Mouse (Mus musculus): ENCODE measurements around the gene Lrba. TPM values are rescaled to one million over a fixed set of nuclear protein-coding genes. Genes with fewer than 3 reads are reported as not detected.

The Lrba gene
- polyA plus RNA-seq, 1 experiment from 2014 or later = 8.8 TPM

GRCm38 (mm10) chr3:86196471-86196870 is 28.0 kb upstream of the Lrba start:
- Histone ChIP-seq H3K27me3 (replicated peaks; ENCODE audit: control insufficient read depth, insufficient read depth, low read length) (no peaks in the 10 kb centered on the region), H3K27ac (ENCODE audit: low read depth, low read length) (no peak overlapping the region), H3K9ac (ENCODE audit: low read depth, low read length) (no peak overlapping the region), H3K9me3 (ENCODE audit: control insufficient read depth) (no peaks in the 10 kb centered on the region), H3K4me3 (ENCODE audit: low read depth, low read length) (no peak overlapping the region), H3K4me1 (replicated peaks; ENCODE audit: control insufficient read depth, insufficient read depth, low read length) (no peaks in the 10 kb centered on the region), H3K36me3 (ENCODE audit: control insufficient read depth, insufficient read depth) (no peaks in the 10 kb centered on the region), H3K4me2 (replicated peaks; ENCODE audit: low read depth) (no peak overlapping the region)
- no peak for ATAC-seq
- TF ChIP-seq CTCF (IDR thresholded peaks at IDR 0.05; ENCODE audit: low read depth) = no peak
- 64% methylated on average over 3 of the region's 3 CpGs for WGBS

- 94% methylated on average over 1 of the region's 1 CpGs for WGBS
- Histone ChIP-seq H3K9ac (ENCODE audit: low read depth, low read length) (no peak overlapping the region), H3K27ac (ENCODE audit: low read depth, low read length) (no peak overlapping the region), H3K36me3 (ENCODE audit: control insufficient read depth, insufficient read depth) (no peaks in the 10 kb centered on the region), H3K4me2 (replicated peaks; ENCODE audit: low read depth) (no peak overlapping the region), H3K9me3 (ENCODE audit: control insufficient read depth) (no peaks in the 10 kb centered on the region), H3K27me3 (replicated peaks; ENCODE audit: control insufficient read depth, insufficient read depth, low read length) (no peaks in the 10 kb centered on the region), H3K4me1 (replicated peaks; ENCODE audit: control insufficient read depth, insufficient read depth, low read length) (no peaks in the 10 kb centered on the region), H3K4me3 (ENCODE audit: low read depth, low read length) (no peak overlapping the region)
- no peak for TF ChIP-seq CTCF (IDR thresholded peaks at IDR 0.05; ENCODE audit: low read depth)
- no peak for ATAC-seq
Observed at GRCm38 (mm10) chr3:86201645-86202175, 22.8 kb upstream of the Lrba start.

GRCm38 (mm10) chr3:86202449-86202848 is 22.0 kb upstream of the Lrba start:
- Histone ChIP-seq H3K4me2 (replicated peaks; ENCODE audit: low read depth) (no peak overlapping the region), H3K27me3 (replicated peaks; ENCODE audit: control insufficient read depth, insufficient read depth, low read length) (no peaks in the 10 kb centered on the region), H3K4me3 (ENCODE audit: low read depth, low read length) (no peak overlapping the region), H3K27ac (ENCODE audit: low read depth, low read length) (no peak overlapping the region), H3K4me1 (replicated peaks; ENCODE audit: control insufficient read depth, insufficient read depth, low read length) (no peaks in the 10 kb centered on the region), H3K9me3 (ENCODE audit: control insufficient read depth) (no peaks in the 10 kb centered on the region), H3K36me3 (ENCODE audit: control insufficient read depth, insufficient read depth) (no peaks in the 10 kb centered on the region), H3K9ac (ENCODE audit: low read depth, low read length) (no peak overlapping the region)
- no peak for ATAC-seq
- no peak for TF ChIP-seq CTCF (IDR thresholded peaks at IDR 0.05; ENCODE audit: low read depth)
- 94% methylated on average over 3 of the region's 3 CpGs for WGBS

GRCm38 (mm10) chr3:86204608-86205358 is 19.7 kb upstream of the Lrba start:
- no peak for ATAC-seq
- Histone ChIP-seq H3K4me1 (replicated peaks; ENCODE audit: control insufficient read depth, insufficient read depth, low read length) (no peaks in the 10 kb centered on the region), H3K9me3 (ENCODE audit: control insufficient read depth) (no peaks in the 10 kb centered on the region), H3K27ac (ENCODE audit: low read depth, low read length) (no peak overlapping the region), H3K27me3 (replicated peaks; ENCODE audit: control insufficient read depth, insufficient read depth, low read length) (no peaks in the 10 kb centered on the region), H3K36me3 (ENCODE audit: control insufficient read depth, insufficient read depth) (no peaks in the 10 kb centered on the region), H3K4me2 (replicated peaks; ENCODE audit: low read depth) (no peak overlapping the region), H3K9ac (ENCODE audit: low read depth, low read length) (no peak overlapping the region), H3K4me3 (ENCODE audit: low read depth, low read length) (no peak overlapping the region)
- TF ChIP-seq CTCF (IDR thresholded peaks at IDR 0.05; ENCODE audit: low read depth) = no peak
- 81% methylated on average over 6 of the region's 6 CpGs for WGBS

GRCm38 (mm10) chr3:86206556-86206955 is 17.9 kb upstream of the Lrba start:
- Histone ChIP-seq H3K27ac (ENCODE audit: low read depth, low read length) (no peak overlapping the region), H3K4me1 (replicated peaks; ENCODE audit: control insufficient read depth, insufficient read depth, low read length) (no peaks in the 10 kb centered on the region), H3K4me2 (replicated peaks; ENCODE audit: low read depth) (no peak overlapping the region), H3K27me3 (replicated peaks; ENCODE audit: control insufficient read depth, insufficient read depth, low read length) (no peaks in the 10 kb centered on the region), H3K4me3 (ENCODE audit: low read depth, low read length) (no peak overlapping the region), H3K9me3 (ENCODE audit: control insufficient read depth) (no peaks in the 10 kb centered on the region), H3K9ac (ENCODE audit: low read depth, low read length) (no peak overlapping the region), H3K36me3 (ENCODE audit: control insufficient read depth, insufficient read depth) (no peaks in the 10 kb centered on the region)
- 87% methylated on average over 2 of the region's 2 CpGs for WGBS
- no peak for TF ChIP-seq CTCF (IDR thresholded peaks at IDR 0.05; ENCODE audit: low read depth)
- ATAC-seq = no peak

- H3K4me1 ChIP-seq (replicated peaks; ENCODE audit: control insufficient read depth, insufficient read depth, low read length) = no peaks in the 10 kb centered on the region
- H3K4me3 ChIP-seq (ENCODE audit: low read depth, low read length) = no peak overlapping the region
- H3K27ac ChIP-seq (ENCODE audit: low read depth, low read length) = no peak overlapping the region
- WGBS = 87% methylated on average over 10 of the region's 10 CpGs
- no peaks in the 10 kb centered on the region for H3K36me3 ChIP-seq (ENCODE audit: control insufficient read depth, insufficient read depth)
- no peaks in the 10 kb centered on the region for H3K27me3 ChIP-seq (replicated peaks; ENCODE audit: control insufficient read depth, insufficient read depth, low read length)
- no peak for TF ChIP-seq CTCF (IDR thresholded peaks at IDR 0.05; ENCODE audit: low read depth)
- H3K9ac ChIP-seq (ENCODE audit: low read depth, low read length) = no peak overlapping the region
- ATAC-seq = no peak
- H3K4me2 ChIP-seq (replicated peaks; ENCODE audit: low read depth) = no peak overlapping the region
- no peaks in the 10 kb centered on the region for H3K9me3 ChIP-seq (ENCODE audit: control insufficient read depth)
Observed at GRCm38 (mm10) chr3:86210267-86210939, 14.1 kb upstream of the Lrba start.
